Mouse (Mus musculus): ENCODE measurements around the gene Hcls1.
A peak's percentile ranks its signal among the peaks of the same experiment; 100 is the strongest.

The Hcls1 gene

DNA sequence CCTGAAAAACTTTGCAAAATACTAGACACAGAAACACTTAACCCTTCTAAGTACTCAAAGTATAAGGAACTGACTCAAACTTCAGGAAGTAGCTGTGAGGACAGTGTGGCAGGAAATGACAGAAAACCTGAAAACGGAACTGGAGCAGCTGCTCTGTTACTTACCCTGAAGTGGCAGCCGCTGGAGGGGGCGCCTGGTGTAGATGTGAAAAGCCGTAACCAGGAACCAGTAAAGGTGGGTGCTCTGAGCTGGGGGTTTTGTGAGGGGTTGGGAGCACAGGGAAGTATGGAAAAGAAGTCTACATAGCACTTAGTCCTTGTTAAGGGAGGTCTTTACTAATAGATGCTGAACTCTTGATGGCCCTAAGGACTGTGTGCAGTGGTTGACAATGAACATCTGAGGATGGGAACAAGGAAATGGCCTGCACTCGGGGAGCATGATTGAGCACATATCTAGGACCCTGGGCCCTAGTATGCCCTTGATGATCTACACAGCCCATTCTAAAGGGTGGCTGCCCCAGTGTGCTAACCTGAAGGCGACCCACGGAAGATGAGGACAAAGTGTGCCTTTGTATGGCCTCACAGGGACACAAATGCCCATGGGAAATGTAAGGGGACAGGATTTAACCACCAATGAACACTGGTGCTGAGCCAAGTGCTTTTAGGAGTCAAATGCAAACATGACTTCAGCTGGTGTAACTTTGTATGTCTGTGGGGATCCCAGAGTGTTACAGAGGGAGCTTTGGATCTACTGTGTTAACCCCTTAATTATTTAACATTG lies at the start of gene Hcls1:
Gene Hcls1 (plus strand): TSS at position 143 of the 780 bp plus-strand sequence.
- DNase-seq (ENCODE audit: low spot score), result peak; percentile 13

DNA sequence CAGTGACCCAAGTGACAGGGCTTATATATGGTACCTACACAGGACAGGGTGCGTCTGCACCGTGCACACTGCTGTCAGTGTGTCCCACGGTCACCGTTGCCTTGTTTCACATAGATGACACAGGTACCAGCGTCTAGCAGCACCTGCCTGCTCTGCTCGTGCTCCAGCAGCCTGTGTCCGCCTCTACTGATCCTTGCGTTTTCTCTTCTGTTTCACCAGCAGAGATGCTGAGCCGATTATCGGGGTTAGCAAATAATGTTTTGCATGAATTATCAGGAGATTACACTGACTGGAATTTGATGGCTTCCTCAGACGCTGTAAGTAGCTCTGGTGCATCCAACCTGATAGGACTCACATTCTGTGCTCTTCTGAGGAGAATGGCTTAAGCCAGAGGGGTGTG lies 48.9 kb upstream of the Hcls1 start:
- DNase-seq (ENCODE audit: low spot score), result no peak

DNA sequence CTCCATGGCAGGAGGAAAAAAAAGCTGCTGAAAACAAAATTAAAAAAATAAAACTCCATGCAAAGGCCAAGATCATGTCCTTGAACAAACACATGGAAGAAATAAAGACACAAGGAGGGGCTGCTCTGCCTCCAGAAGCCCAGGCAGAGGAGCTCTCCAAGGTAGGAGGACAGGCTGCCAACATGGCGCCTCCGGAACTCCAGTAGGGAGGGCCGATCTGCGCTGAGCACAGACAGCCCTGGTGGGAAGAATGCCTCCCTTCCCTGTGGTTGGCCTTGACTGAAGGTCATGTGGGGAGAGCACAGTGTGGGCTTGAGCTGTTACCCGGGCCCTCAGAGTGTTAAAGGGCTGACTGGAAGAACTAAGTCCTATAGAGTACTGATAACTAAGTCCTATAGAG lies 47.2 kb upstream of the Hcls1 start:
- no peak for DNase-seq (ENCODE audit: low spot score)

DNA sequence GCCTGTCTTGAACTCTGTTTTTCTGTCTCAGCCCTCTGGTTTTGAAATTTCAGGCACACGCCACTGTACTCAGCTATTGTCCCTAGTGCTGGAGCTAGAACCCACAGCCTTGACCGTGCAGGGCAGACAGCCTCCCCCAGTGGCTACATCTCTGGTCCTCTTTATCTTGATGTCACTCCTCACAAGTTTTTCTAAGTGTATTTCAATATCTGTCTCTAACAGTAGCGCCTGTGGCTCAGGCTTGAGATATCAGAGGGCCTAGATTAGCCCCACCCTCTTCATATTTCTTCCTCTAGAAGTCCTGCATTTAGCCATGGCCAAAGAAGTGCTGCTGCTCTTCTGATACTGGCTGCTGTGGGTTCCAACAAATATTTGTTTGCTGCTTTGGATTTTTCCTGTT lies 44.2 kb upstream of the Hcls1 start:
- peak; percentile 89 for DNase-seq (ENCODE audit: low spot score)

DNA sequence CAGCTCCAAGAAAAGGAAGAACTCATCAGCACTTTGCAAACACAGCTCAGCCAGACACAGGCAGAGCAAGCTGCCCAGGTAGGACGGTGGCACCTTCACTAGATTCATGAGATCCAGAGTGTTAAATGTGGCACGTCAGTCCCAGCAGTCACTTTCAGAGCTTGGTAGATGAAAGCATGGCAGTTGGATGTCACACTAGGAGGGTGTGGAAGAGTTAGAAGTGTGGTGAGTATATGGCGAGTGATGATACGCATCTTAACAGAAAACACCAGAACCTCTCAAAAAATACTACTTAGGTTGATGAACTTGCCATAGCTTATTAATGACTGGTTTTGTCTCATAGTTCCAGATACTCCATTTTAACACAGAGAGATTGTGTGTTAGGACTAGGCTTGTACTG lies 43.4 kb upstream of the Hcls1 start:
- DNase-seq (ENCODE audit: low spot score), result peak; percentile 59

DNA sequence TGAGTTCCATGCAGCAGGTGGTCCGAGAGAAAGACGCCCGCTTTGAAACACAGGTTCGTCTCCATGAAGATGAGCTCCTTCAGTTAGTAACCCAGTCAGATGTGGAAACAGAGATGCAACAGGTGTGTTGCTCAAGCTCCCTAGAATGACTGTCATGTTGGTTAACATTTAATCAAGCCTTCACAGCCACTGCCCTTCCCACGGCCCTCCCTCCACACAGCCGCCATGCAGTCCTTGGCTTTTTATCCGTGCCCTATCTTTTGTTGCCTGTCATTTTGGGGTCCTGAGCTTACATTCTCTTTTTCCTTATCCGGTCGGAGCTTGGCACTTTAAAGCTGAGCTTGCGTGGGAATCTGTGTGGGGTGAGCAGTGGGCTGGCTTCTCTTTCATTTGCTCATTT lies 41.5 kb upstream of the Hcls1 start:
- DNase-seq (ENCODE audit: low spot score), result peak; percentile 42

DNA sequence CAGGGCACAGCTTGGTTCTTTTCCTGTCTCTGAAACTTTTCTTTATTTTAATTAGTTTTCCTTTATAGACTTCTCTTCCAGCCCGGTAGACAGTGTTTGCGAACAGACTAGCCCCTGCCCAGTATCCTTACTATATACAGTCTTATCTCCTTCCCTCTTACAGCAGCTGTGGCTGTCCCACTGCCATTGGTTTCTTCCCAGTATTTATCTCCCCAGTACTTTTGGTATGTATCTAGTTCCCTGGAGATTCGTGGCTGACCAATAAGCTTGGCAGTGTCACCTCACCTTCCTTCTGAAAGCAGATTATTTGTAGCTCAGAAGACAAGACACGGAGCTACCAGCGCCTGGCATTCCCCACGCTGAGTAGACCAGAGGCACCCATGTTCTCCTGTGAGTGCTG lies 38.1 kb upstream of the Hcls1 start:
- DNase-seq (ENCODE audit: low spot score), result no peak

DNA sequence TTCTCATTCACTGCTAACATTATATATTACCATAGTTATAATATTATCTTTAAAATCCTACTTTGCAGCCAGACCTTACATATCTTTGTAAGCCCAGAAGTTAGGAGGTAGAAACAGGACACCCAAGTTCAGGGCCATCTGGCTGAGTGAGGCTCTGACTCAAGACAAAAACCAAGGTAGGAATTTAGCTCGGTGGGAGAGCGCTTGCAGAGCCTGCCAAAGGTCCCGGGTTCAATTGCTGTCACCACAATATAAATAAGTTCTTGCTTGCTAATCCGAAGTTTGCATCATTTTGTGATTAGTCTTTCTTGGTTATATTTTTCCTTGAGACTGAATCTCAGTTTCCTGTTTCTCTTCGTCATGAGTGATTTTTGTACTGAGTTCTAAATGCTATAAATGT lies 31.6 kb upstream of the Hcls1 start:
- DNase-seq (ENCODE audit: low spot score), result no peak

DNA sequence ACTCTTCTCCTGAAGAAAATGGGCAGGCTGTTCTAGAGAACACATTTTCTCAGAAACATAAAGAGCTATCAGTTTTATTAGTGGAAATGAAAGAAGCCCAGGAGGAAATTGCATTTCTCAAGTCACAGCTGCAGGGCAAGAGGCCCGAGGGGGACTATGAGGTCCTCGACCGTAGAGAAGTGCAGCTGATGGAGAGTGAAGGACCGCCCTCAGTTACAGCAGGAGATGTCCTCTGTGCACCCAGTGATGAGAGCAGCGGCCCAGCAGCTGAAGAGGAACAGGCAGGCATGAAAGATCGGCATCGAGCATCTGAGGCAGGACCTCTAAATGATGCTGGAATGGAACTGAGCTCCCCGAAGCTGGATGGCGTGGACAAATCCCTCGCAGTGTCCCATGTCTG lies 22.9 kb upstream of the Hcls1 start:
- no peak for DNase-seq (ENCODE audit: low spot score)

DNA sequence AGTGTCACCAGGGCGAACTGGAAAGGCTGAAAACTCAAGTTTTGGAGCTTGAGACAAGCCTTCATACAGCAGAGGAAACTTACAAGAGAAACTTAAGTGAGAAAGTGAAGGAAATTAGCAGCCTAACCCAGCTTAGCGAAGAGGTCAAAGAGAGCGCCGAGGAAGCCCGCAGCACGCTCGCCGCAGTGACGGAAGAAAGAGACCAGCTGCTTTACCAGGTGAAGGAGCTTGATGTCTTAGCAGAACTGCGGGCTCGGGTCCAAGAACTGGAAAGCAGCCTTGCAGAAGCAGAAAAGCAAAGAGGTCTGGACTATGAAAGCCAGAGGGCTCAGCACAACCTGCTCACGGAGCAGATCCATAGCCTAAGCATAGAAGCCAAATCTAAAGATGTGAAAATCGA lies 22.5 kb upstream of the Hcls1 start:
- no peak for DNase-seq (ENCODE audit: low spot score)

DNA sequence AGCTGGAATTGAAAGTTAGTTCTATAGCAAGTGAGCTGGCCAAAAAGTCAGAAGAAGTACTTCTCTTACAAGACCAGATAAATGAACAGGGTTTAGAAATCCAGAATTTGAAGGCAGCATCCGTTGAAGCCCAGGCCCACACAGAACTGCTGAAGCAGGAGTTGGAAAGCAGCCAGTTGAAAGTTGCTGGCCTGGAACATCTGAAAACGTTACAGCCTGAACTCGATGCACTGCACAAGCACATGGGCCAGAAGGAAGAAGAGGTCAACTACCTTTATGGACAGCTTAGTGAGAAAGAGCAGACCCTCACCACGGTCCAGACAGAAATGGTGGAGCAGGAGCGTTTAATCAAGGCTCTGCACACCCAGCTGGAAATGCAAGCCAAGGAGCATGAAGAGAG lies 20.6 kb upstream of the Hcls1 start:
- no peak for DNase-seq (ENCODE audit: low spot score)

DNA sequence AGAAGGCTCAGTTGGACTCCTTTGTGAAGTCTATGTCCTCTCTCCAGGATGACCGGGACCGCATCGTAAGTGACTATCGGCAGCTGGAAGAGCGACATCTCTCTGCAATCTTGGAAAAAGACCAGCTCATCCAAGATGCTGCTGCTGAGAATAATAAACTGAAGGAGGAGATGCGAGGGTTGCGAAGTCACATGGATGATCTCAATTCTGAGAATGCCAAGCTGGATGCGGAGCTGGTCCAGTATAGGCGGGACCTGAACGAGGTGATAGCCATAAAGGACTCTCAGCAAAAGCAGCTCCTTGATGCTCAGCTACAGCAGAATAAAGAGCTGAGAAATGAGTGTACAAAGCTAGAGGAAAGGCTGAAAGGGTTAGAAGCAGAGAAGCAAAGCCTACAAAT lies 16.3 kb upstream of the Hcls1 start:
- DNase-seq (ENCODE audit: low spot score), result no peak

DNA sequence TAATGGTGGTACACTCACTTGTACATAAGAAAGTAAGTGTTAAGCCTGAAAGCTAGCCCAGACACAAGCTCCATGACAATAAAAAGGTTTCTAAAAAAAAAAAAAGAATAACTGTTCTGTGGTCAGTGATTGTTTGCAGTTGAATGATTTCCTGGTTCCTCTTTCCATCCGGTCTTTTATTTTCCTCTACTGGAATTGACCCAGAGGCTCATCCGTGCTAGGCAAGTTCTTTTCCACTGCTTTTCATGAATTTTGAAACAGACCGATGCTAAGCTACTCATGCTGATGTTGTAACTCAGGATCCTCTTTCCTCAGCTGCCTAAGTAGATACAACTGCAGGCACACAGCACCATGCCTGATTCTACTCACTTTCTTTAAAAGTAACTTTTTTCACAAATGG lies 14.4 kb upstream of the Hcls1 start:
- no peak for DNase-seq (ENCODE audit: low spot score)

DNA sequence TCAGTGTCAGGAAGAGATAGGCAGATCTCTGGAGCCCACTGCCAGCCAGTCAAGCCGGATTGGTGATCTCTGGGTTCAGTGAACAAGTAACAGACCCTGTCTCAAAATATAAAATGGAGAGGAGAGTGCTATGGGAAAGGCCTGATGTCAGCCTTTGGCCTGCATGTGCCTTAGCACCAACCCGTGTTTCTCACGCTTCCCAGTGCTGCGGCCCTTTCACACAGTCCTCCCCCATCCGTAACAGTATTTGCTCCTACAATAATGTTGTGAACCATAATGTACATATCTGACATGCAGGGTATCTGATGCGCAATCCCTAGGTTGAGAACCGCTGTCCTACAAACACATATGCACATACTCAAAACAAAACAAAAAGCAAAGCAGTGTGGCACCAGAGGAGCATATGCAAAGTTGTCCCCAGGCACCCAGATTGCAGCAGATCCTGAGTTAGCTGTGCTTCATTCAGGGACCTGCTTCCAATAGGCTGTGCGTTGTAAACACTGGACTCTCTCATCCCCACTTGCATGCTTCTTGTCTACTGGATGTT lies 13.6 kb upstream of the Hcls1 start:
- DNase-seq (ENCODE audit: low spot score), result no peak

DNA sequence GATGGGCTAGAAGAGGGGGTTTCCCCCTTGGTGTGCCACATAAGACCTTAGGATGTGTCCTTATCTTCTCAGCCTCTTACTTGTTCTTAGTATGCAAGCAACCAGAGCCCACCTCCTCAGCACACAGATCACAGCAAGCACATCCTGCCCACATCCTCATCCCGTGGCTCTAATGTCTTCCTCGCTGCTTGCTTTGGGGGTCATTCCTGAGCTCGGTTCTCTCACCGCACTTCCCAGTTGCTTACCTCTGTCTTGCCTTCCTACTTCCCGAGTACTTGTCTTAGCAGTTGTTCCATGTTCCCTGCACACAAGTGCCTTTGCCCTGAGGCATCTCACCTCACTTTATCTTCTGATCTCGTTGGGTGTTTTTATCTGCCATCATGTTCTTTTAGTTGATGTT lies 12.8 kb upstream of the Hcls1 start:
- DNase-seq (ENCODE audit: low spot score), result no peak

DNA sequence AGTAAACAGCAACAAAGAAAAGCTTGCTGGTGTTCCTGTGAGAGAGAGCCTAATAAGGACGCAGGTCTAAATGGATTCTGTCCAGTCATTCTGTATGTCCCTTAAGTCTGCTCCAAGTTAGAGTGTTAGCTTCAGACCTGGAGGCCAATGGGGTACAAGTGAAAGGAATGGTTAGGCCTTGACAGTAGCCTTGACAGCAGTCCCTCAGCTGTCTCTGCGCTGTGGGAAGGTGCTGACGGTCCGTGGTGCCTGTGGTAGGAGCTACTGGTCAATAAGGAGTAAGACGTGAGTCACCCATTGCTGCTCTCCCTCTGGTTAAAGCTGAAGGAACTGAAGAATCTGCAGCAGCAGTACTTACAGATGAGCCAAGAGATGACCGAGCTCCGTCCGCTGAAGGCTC lies 10.5 kb upstream of the Hcls1 start:
- no peak for DNase-seq (ENCODE audit: low spot score)

DNA sequence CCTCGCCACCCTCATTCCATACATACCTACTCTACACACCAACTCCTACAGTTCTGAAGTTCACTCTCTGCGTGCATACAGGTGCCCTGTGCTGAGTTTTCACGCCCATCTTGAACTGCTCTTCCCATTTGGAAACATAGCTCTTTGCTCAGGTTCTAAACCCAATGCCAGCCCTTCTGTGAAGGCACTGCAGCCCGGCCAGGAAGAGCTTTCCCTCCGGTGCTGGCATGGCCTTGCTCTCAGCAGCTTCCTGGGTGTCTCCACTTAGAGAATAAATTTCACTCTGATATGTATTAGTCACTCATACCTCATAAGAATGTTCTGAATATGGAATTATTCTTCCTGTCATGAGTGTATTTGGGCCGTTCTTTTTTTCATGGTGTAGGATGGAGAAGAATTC lies 9.4 kb upstream of the Hcls1 start:
- no peak for DNase-seq (ENCODE audit: low spot score)

DNA sequence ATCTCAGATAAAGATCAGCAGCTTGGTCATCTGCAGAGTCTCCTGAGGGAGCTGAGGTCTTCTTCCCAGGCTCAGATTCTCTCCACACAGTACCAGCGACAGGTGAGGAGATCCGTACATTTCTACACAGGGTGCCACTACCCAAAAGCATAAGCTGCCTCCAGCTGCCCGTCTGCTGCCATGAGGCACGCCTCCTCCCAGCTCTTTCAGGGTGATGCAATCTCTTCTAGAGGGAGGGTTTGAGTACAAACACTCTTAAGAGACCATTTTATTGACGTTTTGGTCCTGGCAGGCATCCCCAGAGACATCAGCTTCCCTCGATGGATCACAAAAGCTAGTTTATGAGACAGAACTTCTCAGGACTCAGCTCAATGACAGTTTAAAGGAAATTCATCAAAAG lies 9.0 kb upstream of the Hcls1 start:
- DNase-seq (ENCODE audit: low spot score), result no peak

DNA sequence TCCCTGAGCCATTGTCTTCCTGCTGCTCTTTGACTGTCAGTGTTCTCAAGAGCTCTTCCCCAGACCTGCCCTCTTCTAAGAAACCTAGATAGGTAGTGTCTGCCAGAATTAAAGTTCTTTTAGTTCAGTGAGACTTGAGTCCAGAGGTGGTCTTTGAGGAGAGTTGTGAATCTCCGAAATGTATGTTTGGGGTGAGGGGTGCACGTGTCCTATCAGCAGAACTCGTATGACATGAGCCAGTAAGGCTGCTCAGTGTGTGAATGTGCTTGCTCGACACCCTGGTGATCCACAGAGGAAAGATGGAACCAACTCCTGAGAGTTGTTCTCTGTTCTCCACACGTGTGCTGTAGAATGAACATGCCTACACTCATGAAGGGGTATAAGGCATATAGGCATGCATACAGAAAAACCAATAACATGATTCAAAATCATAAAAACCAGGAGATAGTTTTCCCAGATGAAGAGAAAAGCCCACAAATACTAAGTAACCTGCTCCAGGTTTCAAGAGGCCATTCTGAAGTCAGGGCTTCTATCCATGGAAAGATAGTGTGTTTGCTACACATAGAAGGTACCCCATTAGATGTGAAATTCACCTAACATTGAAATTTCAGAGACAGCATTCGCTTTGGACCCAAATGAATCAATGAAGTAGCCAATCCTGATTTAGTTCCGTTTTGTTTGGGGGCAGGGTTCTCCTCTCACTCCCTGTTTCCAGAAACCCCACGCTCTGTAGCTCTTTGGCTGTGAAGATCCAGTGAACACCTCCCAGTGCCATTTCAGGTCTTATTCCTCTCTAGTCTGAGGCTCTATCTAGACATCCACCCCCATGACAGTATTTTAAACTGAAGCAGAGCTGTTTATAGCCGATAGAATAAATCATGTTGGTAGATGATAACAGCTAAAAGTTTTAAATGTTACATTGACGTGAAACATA lies 8.0 kb upstream of the Hcls1 start:
- DNase-seq (ENCODE audit: low spot score), result no peak

DNA sequence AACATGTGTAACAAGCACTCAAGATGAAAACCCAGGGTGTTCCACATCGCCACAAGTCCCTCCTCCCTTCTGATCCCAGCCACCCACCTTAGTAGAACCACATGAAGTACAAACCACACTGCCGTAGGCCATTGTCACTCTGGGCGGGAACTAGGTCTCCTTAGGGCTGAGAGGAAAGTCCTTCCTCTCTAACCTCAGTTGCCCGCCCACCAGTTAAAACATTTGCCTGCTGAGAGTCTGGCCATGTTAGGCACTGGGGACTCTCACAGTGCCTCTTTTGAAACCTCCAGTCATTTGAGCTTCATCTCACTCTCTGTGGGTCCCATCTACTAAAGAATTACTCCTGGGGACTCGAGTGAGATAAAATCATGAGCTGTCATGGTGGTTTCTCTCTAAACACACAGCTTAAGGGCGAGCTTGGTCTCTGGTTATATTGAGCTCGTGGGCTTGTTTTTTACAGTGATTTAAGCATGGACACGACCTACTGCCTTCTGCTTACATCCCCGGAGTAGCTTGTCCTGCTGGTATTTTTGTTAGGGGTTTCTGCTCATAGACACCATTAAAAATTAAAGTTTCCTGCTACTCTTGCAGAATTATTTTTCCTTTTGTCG lies 7.2 kb upstream of the Hcls1 start:
- no peak for DNase-seq (ENCODE audit: low spot score)

DNA sequence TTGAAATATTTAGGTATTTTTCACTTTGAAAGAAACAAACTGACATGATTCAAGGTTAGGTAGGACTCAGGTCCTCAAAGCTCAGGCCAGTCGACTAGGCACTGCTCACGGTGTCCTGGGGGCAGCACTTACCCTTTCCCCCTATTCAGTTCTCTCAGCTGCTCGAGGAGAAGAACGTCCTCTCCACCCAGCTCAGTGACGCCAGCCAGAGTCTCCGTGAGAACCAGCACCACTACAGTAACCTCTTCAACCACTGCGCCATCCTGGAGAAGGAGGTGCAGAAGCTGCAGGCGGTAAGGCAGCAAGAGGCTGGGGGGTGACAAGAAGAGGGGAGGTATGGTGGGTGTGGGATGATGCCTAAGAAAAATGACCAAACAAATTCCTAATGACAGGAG lies 6.7 kb upstream of the Hcls1 start:
- no peak for DNase-seq (ENCODE audit: low spot score)

DNA sequence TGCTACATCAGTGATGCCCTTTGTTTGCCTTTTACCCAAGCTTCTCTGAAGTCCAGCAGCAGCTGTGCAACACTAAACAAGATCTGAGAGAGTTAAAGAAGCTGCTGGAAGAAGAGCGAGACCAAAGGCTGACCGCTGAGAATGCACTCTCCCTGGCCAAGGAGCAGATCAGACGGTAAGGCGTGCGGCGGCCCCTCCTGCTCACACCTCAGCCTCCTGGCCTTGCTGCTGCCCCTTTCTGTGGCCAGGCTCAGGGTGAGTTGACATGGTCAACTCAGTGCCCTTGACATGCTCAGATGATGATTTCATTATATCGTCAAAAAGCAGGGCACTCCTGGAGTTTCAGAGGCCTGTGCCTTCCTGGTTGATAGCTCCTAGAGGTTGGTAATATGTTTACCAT lies 5.6 kb upstream of the Hcls1 start:
- no peak for DNase-seq (ENCODE audit: low spot score)

Data from c-Kit-positive CD71-positive TER-119-positive erythroid progenitor cells, embryonic 14.5 days (primary cell).